Mouse (Mus musculus) frontal cortex, adult (tissue): ENCODE data around the gene Ski.
A peak's percentile ranks its signal among the peaks of the same experiment; 100 is the strongest.
"Not testable (repeated sequence)": the region's sequence is repeated elsewhere in the genome, so short reads cannot be mapped to it uniquely, and the experiment has no call there.

Experiments used
- ATAC-seq: cut with Nextera tagmentation; 2 replicates; pipeline ENCODE4 v1.9.2; 2017; ENCODE audit warnings: mild to moderate bottlenecking, moderate library complexity, mixed read lengths; ENCODE audit not compliant: low TSS enrichment

The Ski gene

GRCm38 (mm10) chr4:155222552-155222840 lies at the start of gene Ski:
Ski (minus strand) TSS chr4:155222592.
- ATAC-seq = no peak

GRCm38 (mm10) chr4:155268382-155268781 lies 46.0 kb upstream of the Ski start:
- peak; percentile 45; the same call in 1 of the 2 replicates for ATAC-seq

- ATAC-seq = no peak
These were observed 45.3 kb upstream of the Ski start for GRCm38 (mm10) chr4:155267639-155268175.

- ATAC-seq = no peak
These were observed 44.7 kb upstream of the Ski start for GRCm38 (mm10) chr4:155267047-155267543.

- no peak for ATAC-seq
These were observed 42.3 kb upstream of the Ski start for GRCm38 (mm10) chr4:155264521-155265321.

GRCm38 (mm10) chr4:155252253-155252652 lies 29.9 kb upstream of the Ski start:
- no peak for ATAC-seq

- ATAC-seq = no peak
These were observed 28.8 kb upstream of the Ski start for GRCm38 (mm10) chr4:155251147-155251546.

- ATAC-seq = no peak
These were observed 28.1 kb upstream of the Ski start for GRCm38 (mm10) chr4:155250361-155251117.

GRCm38 (mm10) chr4:155249648-155250351 lies 27.4 kb upstream of the Ski start, which contains the start of gene Faap20:
Faap20 (plus strand) TSS chr4:155249802.
- ATAC-seq = peak; percentile 60

- peak; percentile 48; the same call in 1 of the 2 replicates for ATAC-seq
These were observed 26.9 kb upstream of the Ski start for GRCm38 (mm10) chr4:155249257-155249647.

GRCm38 (mm10) chr4:155248054-155248453 lies 25.7 kb upstream of the Ski start:
- not testable (repeated sequence) for ATAC-seq

- ATAC-seq = peak; percentile 59
These were observed 24.3 kb upstream of the Ski start for GRCm38 (mm10) chr4:155246691-155247105.

- no peak for ATAC-seq
These were observed 23.5 kb upstream of the Ski start for GRCm38 (mm10) chr4:155245770-155246492.

GRCm38 (mm10) chr4:155243233-155243632 lies 20.8 kb upstream of the Ski start:
- peak; percentile 38; the same call in 1 of the 2 replicates for ATAC-seq

GRCm38 (mm10) chr4:155242292-155242691 lies 19.9 kb upstream of the Ski start:
- no peak for ATAC-seq

- ATAC-seq = no peak
These were observed 19.4 kb upstream of the Ski start for GRCm38 (mm10) chr4:155241789-155242188.

- no peak for ATAC-seq
These were observed 17.1 kb upstream of the Ski start for GRCm38 (mm10) chr4:155239494-155239893.

- ATAC-seq = no peak
These were observed 15.9 kb upstream of the Ski start for GRCm38 (mm10) chr4:155238276-155238675.

GRCm38 (mm10) chr4:155236737-155237385 lies 14.5 kb upstream of the Ski start:
- ATAC-seq = no peak

- ATAC-seq = peak; percentile 80
These were observed 13.1 kb upstream of the Ski start for GRCm38 (mm10) chr4:155235311-155236119.
